9 mouse cellular contexts compared by ENCODE assay signal in genomic region chr13:51203467-51203866, GRCm38 (mm10). TPM values are rescaled to one million over a fixed set of nuclear protein-coding genes. Genes with fewer than 3 reads are reported as not detected.
"Had no signal": no experiment of that assay in that cellular context is flagged by ENCODE, and none has a peak within 500 bp of the region (broad histone marks: within the 10 kb centered on the region; RNA-seq: fewer than 3 reads in every experiment).

No protein-coding gene starts in this region.

- H3K9me3 ChIP-seq: liver, embryonic 13.5 days; lung, embryonic 15.5 days; midbrain, embryonic 12.5 days had no signal

- H3K9ac ChIP-seq: liver, embryonic 13.5 days; liver, postnatal 0 days had no signal

- H3K4me1 ChIP-seq: liver, embryonic 13.5 days; megakaryocyte, embryonic 14.5 days had no signal

- H3K27me3 ChIP-seq: limb, embryonic 12.5 days; lung, embryonic 15.5 days had no signal

- H3K4me3 ChIP-seq: megakaryocyte, embryonic 14.5 days had no signal

- H3K27ac ChIP-seq: limb, embryonic 12.5 days; liver, embryonic 13.5 days; lung, embryonic 15.5 days; macrophage; midbrain, embryonic 12.5 days; stomach, postnatal 0 days had no signal

- DNase-seq: liver; liver, postnatal 0 days had no signal

- H3K36me3 ChIP-seq: limb, embryonic 12.5 days; liver, embryonic 13.5 days; lung, embryonic 15.5 days; midbrain, embryonic 12.5 days had no signal

RNA-seq across cellular contexts. Expression of gene Nxnl2, which starts 32.6 kb away (rescaled TPM):
- polyA plus RNA-seq: liver, embryonic 13.5 days; macrophage had no signal
